Mouse (Mus musculus) limb, embryonic 15.5 days (tissue): ENCODE measurements around the gene Mettl26. TPM values are rescaled to one million over a fixed set of nuclear protein-coding genes. Genes with fewer than 3 reads are reported as not detected.

Experiments
- ATAC-seq: fragments of 200-750 bp; cut with Nextera tagmentation; 2 replicates; pipeline ENCODE4 v1.8.0; 2017; ENCODE audit warnings: low read depth, moderate TSS enrichment; ENCODE audit not compliant: insufficient number of reproducible peaks, low FRiP score, low TSS enrichment
- H3K27ac ChIP-seq: fragments of 300-500 bp; sonication (generic); 2 replicates; pipeline ENCODE4 v1.5.1; 2015; ENCODE audit warnings: moderate library complexity, mild to moderate bottlenecking, inconsistent platforms
- H3K27me3 ChIP-seq: fragments of 300-500 bp; sonication (generic); 2 replicates; pipeline ENCODE4 v1.6.1; 2015; ENCODE audit warnings: inconsistent platforms
- H3K36me3 ChIP-seq: fragments of 300-500 bp; sonication (generic); 2 replicates; pipeline ENCODE4 v1.6.1; 2015; ENCODE audit warnings: inconsistent platforms
- H3K4me1 ChIP-seq: fragments of 300-500 bp; sonication (generic); 2 replicates; pipeline ENCODE4 v1.6.1; 2015; ENCODE audit warnings: inconsistent platforms
- H3K4me2 ChIP-seq: fragments of 300-500 bp; sonication (generic); 2 replicates; pipeline ENCODE4 v1.6.1; 2015; ENCODE audit warnings: mild to moderate bottlenecking, inconsistent platforms
- H3K4me3 ChIP-seq: fragments of 300-500 bp; sonication (generic); 2 replicates; pipeline ENCODE4 v1.5.1; 2015; ENCODE audit warnings: mild to moderate bottlenecking, inconsistent platforms
- H3K9ac ChIP-seq: fragments of 300-500 bp; sonication (generic); 2 replicates; pipeline ENCODE4 v1.6.1; 2015; ENCODE audit warnings: inconsistent platforms
- H3K9me3 ChIP-seq: fragments of 300-500 bp; sonication (generic); 2 replicates; pipeline ENCODE4 v1.6.1; 2016; ENCODE audit warnings: inconsistent platforms
- WGBS: fragments of 180-500 bp; shearing (Covaris S2); methylation state at CpG from one replicate; pipeline ENCODE4 v1.1.7; 2015; 5-methylcytosine and 5-hydroxymethylcytosine counted together
- polyA plus RNA-seq: library from polyadenylated mRNA; unstranded; fragments of >200 nt; fragmentation: Nextera tagmentation; extraction: Ambion mirVana; gene quantifications from 2 replicates; pipeline ENCODE4 v1.2.1, GENCODE M21; 2015

The Mettl26 gene
- polyA plus RNA-seq, 1 experiment from 2014 or later, result 45.3 TPM

- 19% methylated on average over 5 of the region's 5 CpGs for WGBS
- H3K9ac ChIP-seq, result no peak overlapping the region
- H3K9me3 ChIP-seq, result no peaks in the 10 kb centered on the region
- H3K4me2 ChIP-seq, result no peak overlapping the region
- H3K4me3 ChIP-seq, result no peak overlapping the region
- H3K27ac ChIP-seq, result no peak overlapping the region
- ATAC-seq, result no peak
- H3K4me1 ChIP-seq, result peaks cover 28% of the 10 kb centered on the region
- H3K27me3 ChIP-seq, result no peaks in the 10 kb centered on the region
- peaks cover 57% of the 10 kb centered on the region for H3K36me3 ChIP-seq
Measured at GRCm38 (mm10) chr17:25880913-25881641, 6.2 kb downstream of the Mettl26 start.

- no peak overlapping the region for H3K9ac ChIP-seq
- no peak overlapping the region for H3K4me3 ChIP-seq
- no peak overlapping the region for H3K4me2 ChIP-seq
- peaks cover 57% of the 10 kb centered on the region for H3K36me3 ChIP-seq
- 30% methylated on average over 4 of the region's 4 CpGs for WGBS
- H3K27me3 ChIP-seq, result no peaks in the 10 kb centered on the region
- no peak for ATAC-seq
- no peaks in the 10 kb centered on the region for H3K9me3 ChIP-seq
- H3K27ac ChIP-seq, result no peak overlapping the region
- H3K4me1 ChIP-seq, result peaks cover 22% of the 10 kb centered on the region
Measured at GRCm38 (mm10) chr17:25881691-25882090, 6.8 kb downstream of the Mettl26 start.

GRCm38 (mm10) chr17:25882306-25882705 is 7.4 kb downstream of the Mettl26 start:
- H3K27ac ChIP-seq, result no peak overlapping the region
- no peak overlapping the region for H3K4me3 ChIP-seq
- ATAC-seq, result no peak
- no peak overlapping the region for H3K4me2 ChIP-seq
- no peak overlapping the region for H3K9ac ChIP-seq
- WGBS, result 43% methylated on average over 5 of the region's 5 CpGs
- H3K9me3 ChIP-seq, result no peaks in the 10 kb centered on the region
- no peaks in the 10 kb centered on the region for H3K27me3 ChIP-seq
- H3K36me3 ChIP-seq, result peaks cover 59% of the 10 kb centered on the region
- H3K4me1 ChIP-seq, result peaks cover 18% of the 10 kb centered on the region

GRCm38 (mm10) chr17:25883268-25883667 is 8.4 kb downstream of the Mettl26 start:
- Histone ChIP-seq H3K9ac (no peak overlapping the region), H3K36me3 (peaks cover 62% of the 10 kb centered on the region), H3K4me3 (no peak overlapping the region), H3K4me2 (no peak overlapping the region), H3K27ac (no peak overlapping the region), H3K4me1 (peaks cover 16% of the 10 kb centered on the region), H3K27me3 (no peaks in the 10 kb centered on the region), H3K9me3 (no peaks in the 10 kb centered on the region)
- 81% methylated on average over 8 of the region's 8 CpGs for WGBS
- ATAC-seq, result no peak

GRCm38 (mm10) chr17:25883824-25884223 is 8.9 kb downstream of the Mettl26 start:
- Histone ChIP-seq H3K27me3 (no peaks in the 10 kb centered on the region), H3K9ac (no peak overlapping the region), H3K27ac (no peak overlapping the region), H3K4me3 (no peak overlapping the region), H3K4me2 (no peak overlapping the region), H3K9me3 (no peaks in the 10 kb centered on the region), H3K4me1 (peaks cover 16% of the 10 kb centered on the region), H3K36me3 (peaks cover 60% of the 10 kb centered on the region)
- ATAC-seq, result no peak
- WGBS, result 93% methylated on average over 3 of the region's 3 CpGs

GRCm38 (mm10) chr17:25885636-25886035 is 10.8 kb downstream of the Mettl26 start:
- 52% methylated on average over 4 of the region's 4 CpGs for WGBS
- H3K36me3 ChIP-seq, result peaks cover 70% of the 10 kb centered on the region

GRCm38 (mm10) chr17:25886806-25887205 is 11.9 kb downstream of the Mettl26 start:
- Histone ChIP-seq H3K27ac (no peak overlapping the region), H3K4me3 (no peak overlapping the region), H3K27me3 (no peaks in the 10 kb centered on the region), H3K4me1 (no peaks in the 10 kb centered on the region), H3K36me3 (peaks cover 72% of the 10 kb centered on the region), H3K9me3 (no peaks in the 10 kb centered on the region), H3K9ac (no peak overlapping the region), H3K4me2 (no peak overlapping the region)
- no peak for ATAC-seq

More at GRCm38 (mm10) chr17:25885636-25886035, 10.8 kb downstream of the Mettl26 start:
- Histone ChIP-seq H3K9ac (no peak overlapping the region), H3K4me1 (peaks cover 6% of the 10 kb centered on the region; the same call in 1 of the 2 replicates), H3K9me3 (no peaks in the 10 kb centered on the region), H3K4me2 (no peak overlapping the region), H3K4me3 (no peak overlapping the region), H3K27me3 (no peaks in the 10 kb centered on the region), H3K27ac (no peak overlapping the region)
- no peak for ATAC-seq

- Histone ChIP-seq H3K9ac (no peak overlapping the region), H3K4me2 (no peak overlapping the region), H3K36me3 (peaks cover 68% of the 10 kb centered on the region), H3K4me1 (no peaks in the 10 kb centered on the region), H3K4me3 (no peak overlapping the region), H3K27me3 (no peaks in the 10 kb centered on the region), H3K27ac (no peak overlapping the region), H3K9me3 (no peaks in the 10 kb centered on the region)
- no peak for ATAC-seq
- 91% methylated on average over 10 of the region's 10 CpGs for WGBS
Measured at GRCm38 (mm10) chr17:25887467-25887866, 12.6 kb downstream of the Mettl26 start.

GRCm38 (mm10) chr17:25888837-25889236 is 14.0 kb downstream of the Mettl26 start:
- H3K4me2 ChIP-seq, result no peak overlapping the region
- no peak overlapping the region for H3K9ac ChIP-seq
- H3K9me3 ChIP-seq, result no peaks in the 10 kb centered on the region
- peaks cover 54% of the 10 kb centered on the region for H3K36me3 ChIP-seq
- no peak overlapping the region for H3K4me3 ChIP-seq
- no peaks in the 10 kb centered on the region for H3K4me1 ChIP-seq
- no peaks in the 10 kb centered on the region for H3K27me3 ChIP-seq
- no peak for ATAC-seq
- H3K27ac ChIP-seq, result no peak overlapping the region
- 83% methylated on average over 3 of the region's 3 CpGs for WGBS

GRCm38 (mm10) chr17:25893975-25894617 is 19.2 kb downstream of the Mettl26 start:
- Histone ChIP-seq H3K9ac (no peak overlapping the region), H3K27me3 (no peaks in the 10 kb centered on the region), H3K36me3 (peaks cover 25% of the 10 kb centered on the region; the same call in 1 of the 2 replicates), H3K4me2 (no peak overlapping the region), H3K9me3 (no peaks in the 10 kb centered on the region), H3K4me1 (0 out of 2 replicates have a peak, but pooled peaks cover 2% of the 10 kb centered on the region), H3K27ac (no peak overlapping the region), H3K4me3 (no peak overlapping the region)
- ATAC-seq, result no peak
- 34% methylated on average over 2 of the region's 2 CpGs for WGBS

GRCm38 (mm10) chr17:25895415-25895814 is 20.5 kb downstream of the Mettl26 start:
- Histone ChIP-seq H3K9ac (no peak overlapping the region), H3K36me3 (peaks cover 17% of the 10 kb centered on the region), H3K27me3 (no peaks in the 10 kb centered on the region), H3K4me1 (0 out of 2 replicates have a peak, but pooled peaks cover 2% of the 10 kb centered on the region), H3K4me3 (no peak overlapping the region), H3K9me3 (no peaks in the 10 kb centered on the region), H3K4me2 (no peak overlapping the region), H3K27ac (no peak overlapping the region)
- WGBS, result 54% methylated on average over 2 of the region's 2 CpGs
- ATAC-seq, result no peak

GRCm38 (mm10) chr17:25895891-25896290 is 21.0 kb downstream of the Mettl26 start:
- H3K4me2 ChIP-seq, result no peak overlapping the region
- WGBS, result 70% methylated on average over 12 of the region's 12 CpGs
- H3K9ac ChIP-seq, result no peak overlapping the region
- 0 out of 2 replicates have a peak, but pooled peaks cover 2% of the 10 kb centered on the region for H3K4me1 ChIP-seq
- no peak overlapping the region for H3K4me3 ChIP-seq
- no peak overlapping the region for H3K27ac ChIP-seq
- ATAC-seq, result no peak
- no peaks in the 10 kb centered on the region for H3K27me3 ChIP-seq
- H3K9me3 ChIP-seq, result no peaks in the 10 kb centered on the region
- peaks cover 16% of the 10 kb centered on the region for H3K36me3 ChIP-seq
